Mouse (Mus musculus) CH12.LX (cell line): ENCODE data around the gene Mpst. TPM values are rescaled to one million over a fixed set of nuclear protein-coding genes. Genes with fewer than 3 reads are reported as not detected.

Experiments
- DNase-seq: peaks from one replicate; pipeline ENCODE4 v3.0.0-alpha.2; 2013; ENCODE audit errors: extremely low read depth
- H3K27ac ChIP-seq: 2 replicates; pipeline ENCODE4 v1.5.1; 2012; ENCODE audit warnings: low read depth, mild to moderate bottlenecking, control low read depth, moderate library complexity; ENCODE audit not compliant: insufficient read depth
- H3K27me3 ChIP-seq: replicated peaks from 2 replicates; pipeline ENCODE3; 2012; ENCODE audit warnings: inconsistent platforms
- H3K36me3 ChIP-seq, 2 experiments: replicated peaks in 1 of 2; 2 replicates each; pipeline versions ENCODE3 to v1.6.1; 2012; ENCODE audit warnings: inconsistent platforms in 1 of 2, low read length in 1 of 2, mild to moderate bottlenecking in 1 of 2, mixed read lengths in 1 of 2, moderate library complexity in 1 of 2; ENCODE audit not compliant: control insufficient read depth in 1 of 2, insufficient read depth in 1 of 2
- H3K4me1 ChIP-seq, 2 experiments: 2 replicates each; pipeline ENCODE4 v1.6.1; 2012; ENCODE audit warnings: inconsistent platforms in 1 of 2, moderate library complexity in 1 of 2; ENCODE audit not compliant: insufficient read depth in 2 of 2, control insufficient read depth in 1 of 2
- H3K4me2 ChIP-seq: 2 replicates; pipeline ENCODE4 v1.6.1; 2012; ENCODE audit warnings: low read depth, mild to moderate bottlenecking, control low read depth; ENCODE audit not compliant: poor library complexity, insufficient read depth, severe bottlenecking
- H3K4me3 ChIP-seq, 3 experiments: fragments of 150-350 bp in 1 of 3; sonication (generic) in 1 of 3; replicated peaks in 1 of 3; 2 replicates each; pipeline versions ENCODE3 to v1.5.1; 2011 to 2012; ENCODE audit warnings: low read depth in 2 of 3, low read length in 2 of 3, mild to moderate bottlenecking in 2 of 3, moderate library complexity in 2 of 3, control low read depth in 1 of 3, improper control_type of control experiment in 1 of 3, inconsistent platforms in 1 of 3, mixed read lengths in 1 of 3; ENCODE audit not compliant: poor library complexity in 1 of 3
- H3K79me2 ChIP-seq: replicated peaks from 2 replicates; pipeline ENCODE4 v1.6.1; 2012; ENCODE audit warnings: mild to moderate bottlenecking, moderate library complexity; ENCODE audit not compliant: control insufficient read depth, poor library complexity, insufficient read depth, severe bottlenecking; ENCODE audit errors: extremely low read depth
- H3K9ac ChIP-seq: 2 replicates; pipeline ENCODE4 v1.6.1; 2012; ENCODE audit warnings: low read depth, mild to moderate bottlenecking, control low read depth, moderate library complexity; ENCODE audit not compliant: insufficient read depth
- H3K9me3 ChIP-seq: replicated peaks from 2 replicates; pipeline ENCODE3; 2012; ENCODE audit warnings: low read length, inconsistent platforms, mixed read lengths
- BHLHE40 ChIP-seq: IDR thresholded peaks from 2 replicates; pipeline ENCODE4 v1.6.1; 2011; ENCODE audit warnings: mild to moderate bottlenecking, low read depth, low read length, improper control_type of control experiment
- CHD1 ChIP-seq: IDR thresholded peaks from 2 replicates; pipeline ENCODE4 v1.6.1; 2012; ENCODE audit warnings: low read depth, low read length, improper control_type of control experiment, inconsistent platforms
- E2F4 ChIP-seq: IDR thresholded peaks from 2 replicates; pipeline ENCODE4 v1.6.1; 2011; ENCODE audit warnings: low read depth, low read length, improper control_type of control experiment; ENCODE audit not compliant: insufficient replicate concordance
- EP300 ChIP-seq: IDR thresholded peaks from 2 replicates; pipeline ENCODE4 v1.6.1; 2011; ENCODE audit warnings: low read length, improper control_type of control experiment
- GABPA ChIP-seq: IDR thresholded peaks from 2 replicates; pipeline ENCODE4 v1.6.1; 2012; ENCODE audit warnings: low read depth, low read length, improper control_type of control experiment, inconsistent platforms; ENCODE audit not compliant: insufficient replicate concordance
- HCFC1 ChIP-seq: IDR thresholded peaks from 2 replicates; pipeline ENCODE4 v1.6.1; 2012; ENCODE audit warnings: low read depth, mild to moderate bottlenecking, inconsistent platforms, low read length, improper control_type of control experiment
- JUN ChIP-seq: IDR thresholded peaks from 2 replicates; pipeline ENCODE4 v1.6.1; 2011; ENCODE audit warnings: low read depth, mild to moderate bottlenecking, low read length, improper control_type of control experiment, moderate library complexity; ENCODE audit not compliant: insufficient read depth
- KAT2A ChIP-seq: IDR thresholded peaks from 2 replicates; pipeline ENCODE4 v1.6.1; 2012; ENCODE audit warnings: low read length, improper control_type of control experiment, inconsistent platforms; ENCODE audit not compliant: insufficient replicate concordance
- MAFK ChIP-seq: IDR thresholded peaks from 2 replicates; pipeline ENCODE4 v1.6.1; 2011; ENCODE audit warnings: low read length, improper control_type of control experiment; ENCODE audit not compliant: insufficient replicate concordance
- MEF2A ChIP-seq: IDR thresholded peaks from 2 replicates; pipeline ENCODE4 v1.6.1; 2014; ENCODE audit warnings: low read depth, mild to moderate bottlenecking, inconsistent platforms, low read length, improper control_type of control experiment, borderline replicate concordance
- MYC ChIP-seq: IDR thresholded peaks from 2 replicates; pipeline ENCODE4 v1.6.1; 2011; ENCODE audit warnings: low read depth, mild to moderate bottlenecking, improper control_type of control experiment, low read length
- NRF1 ChIP-seq: IDR thresholded peaks from 2 replicates; pipeline ENCODE4 v1.6.1; 2014; ENCODE audit warnings: low read depth, mild to moderate bottlenecking, inconsistent platforms, low read length, improper control_type of control experiment, moderate library complexity
- PAX5 ChIP-seq: IDR thresholded peaks from 2 replicates; pipeline ENCODE4 v1.6.1; 2012; ENCODE audit warnings: low read length, inconsistent platforms, mixed read lengths
- POLR2A ChIP-seq: IDR thresholded peaks from 2 replicates; pipeline ENCODE4 v1.6.1; 2011; ENCODE audit warnings: low read depth, mild to moderate bottlenecking, improper control_type of control experiment, low read length
- POLR2AphosphoS2 ChIP-seq: IDR thresholded peaks from 2 replicates; pipeline ENCODE4 v1.6.1; 2011; ENCODE audit warnings: low read depth, low read length, improper control_type of control experiment
- RCOR1 ChIP-seq: conservative IDR thresholded peaks from 2 replicates; pipeline ENCODE4 v1.6.1; 2012; ENCODE audit warnings: low read depth, mild to moderate bottlenecking, inconsistent platforms, low read length, improper control_type of control experiment
- SMC3 ChIP-seq: IDR thresholded peaks from 2 replicates; pipeline ENCODE4 v1.6.1; 2011; ENCODE audit warnings: low read depth, low read length, improper control_type of control experiment
- TBP ChIP-seq: conservative IDR thresholded peaks from 2 replicates; pipeline ENCODE4 v1.6.1; 2011; ENCODE audit warnings: low read depth, low read length, improper control_type of control experiment
- USF2 ChIP-seq: conservative IDR thresholded peaks from 2 replicates; pipeline ENCODE4 v1.6.1; 2011; ENCODE audit warnings: low read depth, low read length, improper control_type of control experiment
- ZKSCAN1 ChIP-seq: IDR thresholded peaks from 2 replicates; pipeline ENCODE4 v1.6.1; 2012; ENCODE audit warnings: low read depth, inconsistent platforms, low read length, improper control_type of control experiment, borderline replicate concordance
- dilution Hi-C: fragments of 300-500 bp; cut with MboI; formaldehyde crosslinking; loops from 2 replicates; pipeline ENCODE4 v1.14.3; 2020; ENCODE audit warnings: low sequenced_read_pairs; ENCODE audit not compliant: extremely low pct_unique_long_range_greater_than_20kb, extremely low pct_ligation_motif_present
- in situ Hi-C: fragments of 300-500 bp; cut with MboI; formaldehyde crosslinking; loops from 3 replicates; pipeline ENCODE4 v1.14.3; 2019; ENCODE audit warnings: low sequenced_read_pairs, low pct_ligation_motif_present, low pct_unique_long_range_greater_than_20kb, mixed read lengths
- polyA plus RNA-seq: library from polyadenylated mRNA; unstranded; fragments of >175 nt; gene quantifications from 2 replicates; pipeline ENCODE4 v1.2.1, GENCODE M21; 2012; ENCODE audit warnings: low read depth; ENCODE audit not compliant: insufficient read length
- total RNA-seq, 2 experiments: library from RNA; depleted of rRNA; stranded (reverse); fragments of 300-350 nt in 1 of 2; fragments of >200 nt in 1 of 2; gene quantifications; 2 replicates each; pipeline ENCODE4 v1.2.3; 2012 to 2014

Mpst gene
- total and polyA plus RNA-seq, 3 experiments: 24.4 to 46.3 (median 27.0) TPM

GRCm38 (mm10) chr15:78414157-78414556, 7.9 kb downstream of the Mpst start (continued):
- TF ChIP-seq NRF1: no peak

GRCm38 (mm10) chr15:78416937-78417336, 10.7 kb downstream of the Mpst start:
- H3K27ac ChIP-seq: no peak overlapping the region

GRCm38 (mm10) chr15:78420395-78420794, 14.2 kb downstream of the Mpst start:
- peaks cover 36% of the 10 kb centered on the region for H3K27me3 ChIP-seq
- H3K4me1 ChIP-seq: peaks cover 0 to 8% of the 10 kb centered on the region in 2 experiments; a peak in 2 of 4 replicates
- no peak for DNase-seq
- dilution Hi-C loops (no loop called here), in situ Hi-C loops (loop anchor here (10.0 kb wide), 1 partner anchor 56 kb away; no protein-coding TSS in a partner anchor)
- H3K4me2 ChIP-seq: peak overlapping the region; percentile 93
- peak overlapping the region; percentile 59; the same call in 1 of the 2 replicates for H3K9ac ChIP-seq
- H3K79me2 ChIP-seq: no peaks in the 10 kb centered on the region
- no peaks in the 10 kb centered on the region for H3K36me3 ChIP-seq
- no peak overlapping the region for H3K27ac ChIP-seq
- no peaks in the 10 kb centered on the region for H3K9me3 ChIP-seq
- H3K4me3 ChIP-seq: peak overlapping the region in 1 of 3 experiments; percentile 53
- TF ChIP-seq POLR2A: peak; percentile 33; the same call in 1 of the 2 replicates
- no peak for TF ChIP-seq USF2

More at GRCm38 (mm10) chr15:78416937-78417336, 10.7 kb downstream of the Mpst start:
- Histone ChIP-seq H3K79me2 (no peaks in the 10 kb centered on the region), H3K27me3 (peaks cover 13% of the 10 kb centered on the region), H3K4me3 (no peak overlapping the region), H3K4me2 (no peak overlapping the region), H3K9me3 (no peaks in the 10 kb centered on the region), H3K36me3 (peaks cover 13 to 16% of the 10 kb centered on the region in 2 experiments), H3K9ac (no peak overlapping the region), H3K4me1 (peaks cover 0 to 7% of the 10 kb centered on the region in 2 experiments; a peak in 2 of 4 replicates)
- no peak for DNase-seq
- no peak for TF ChIP-seq TBP
- no peak for TF ChIP-seq MYC
- TF ChIP-seq RCOR1: no peak
- no peak for TF ChIP-seq SMC3
- no peak for TF ChIP-seq POLR2A
- TF ChIP-seq NRF1: no peak
- TF ChIP-seq POLR2AphosphoS2: no peak
- TF ChIP-seq MAFK: no peak
- TF ChIP-seq HCFC1: no peak
- no peak for TF ChIP-seq PAX5
- no peak for TF ChIP-seq KAT2A
- no peak for TF ChIP-seq USF2
- TF ChIP-seq CHD1: no peak
- no peak for TF ChIP-seq GABPA
- no peak for TF ChIP-seq JUN
- no peak for TF ChIP-seq ZKSCAN1
- TF ChIP-seq BHLHE40: no peak
- TF ChIP-seq MEF2A: no peak
- no peak for TF ChIP-seq EP300
- no peak for TF ChIP-seq E2F4
- dilution Hi-C loops: no loop called here
- in situ Hi-C loops: no loop called here
